Mouse (Mus musculus): ENCODE data around the gene Braf. TPM values are rescaled to one million over a fixed set of nuclear protein-coding genes. Genes with fewer than 3 reads are reported as not detected.

Gene Braf
- total RNA-seq, 4 experiments from 2014 or later, result 14.9 to 16.4 (median 15.7) TPM

DNA sequence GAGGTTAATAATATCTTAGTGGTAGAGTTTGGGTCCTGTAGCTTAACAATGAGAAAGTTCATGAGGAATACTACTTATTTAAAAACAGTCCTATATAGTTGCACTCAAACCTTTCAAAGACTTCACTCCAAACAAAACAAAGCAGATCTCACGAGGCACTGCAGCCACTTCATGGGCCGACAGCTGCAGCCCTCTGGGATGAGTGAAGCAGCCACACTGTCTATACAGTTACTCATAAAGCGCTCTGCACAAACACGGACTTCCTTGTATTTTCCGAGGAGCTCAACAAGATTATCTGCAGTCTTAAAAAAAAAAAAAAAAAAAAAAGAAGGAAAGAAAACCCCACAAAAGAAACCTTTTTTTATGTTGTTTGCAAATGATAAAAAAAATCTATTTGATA is 117.9 kb downstream of the Braf start:
- DNase-seq (ENCODE audit: low spot score), result no peak

DNA sequence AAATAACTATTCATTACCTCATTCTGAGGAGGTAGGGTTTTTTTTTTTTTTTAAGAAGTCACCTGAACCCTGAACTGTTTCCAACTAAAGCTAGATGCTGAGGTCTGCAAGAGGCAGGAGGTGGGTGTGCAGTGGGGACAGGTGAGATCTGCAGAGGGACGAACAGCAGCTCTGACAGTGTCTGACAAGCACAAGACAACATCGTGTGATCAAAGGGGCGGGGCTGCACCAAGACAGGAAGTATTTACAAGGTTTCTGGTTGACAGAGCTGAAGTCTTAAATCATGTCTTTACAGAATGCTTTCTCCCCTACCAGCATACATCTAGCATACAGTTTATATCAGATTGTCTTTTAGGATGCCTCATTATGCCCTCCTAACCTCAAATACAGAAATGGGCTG is 118.4 kb downstream of the Braf start:
- no peak for DNase-seq (ENCODE audit: low spot score)

DNA sequence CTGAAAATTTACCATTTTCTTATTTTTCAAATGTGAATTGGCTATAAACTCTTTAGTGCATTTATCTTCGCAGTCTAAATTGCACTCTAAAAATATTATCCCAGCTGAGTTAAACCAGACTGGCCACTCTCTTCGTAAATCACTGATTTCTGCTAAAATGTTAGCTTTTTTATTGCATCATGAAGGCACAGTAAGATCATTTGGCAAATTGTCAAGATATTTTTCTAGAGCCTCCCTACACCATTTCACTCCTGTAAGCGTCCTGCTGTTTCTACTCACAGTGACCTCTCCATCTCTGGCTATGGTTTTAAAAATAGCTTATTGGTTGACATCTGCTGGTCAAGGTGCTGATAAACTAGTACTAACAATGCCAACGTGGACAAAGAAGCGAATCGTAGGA is 119.2 kb downstream of the Braf start:
- no peak for DNase-seq (ENCODE audit: low spot score)

DNA sequence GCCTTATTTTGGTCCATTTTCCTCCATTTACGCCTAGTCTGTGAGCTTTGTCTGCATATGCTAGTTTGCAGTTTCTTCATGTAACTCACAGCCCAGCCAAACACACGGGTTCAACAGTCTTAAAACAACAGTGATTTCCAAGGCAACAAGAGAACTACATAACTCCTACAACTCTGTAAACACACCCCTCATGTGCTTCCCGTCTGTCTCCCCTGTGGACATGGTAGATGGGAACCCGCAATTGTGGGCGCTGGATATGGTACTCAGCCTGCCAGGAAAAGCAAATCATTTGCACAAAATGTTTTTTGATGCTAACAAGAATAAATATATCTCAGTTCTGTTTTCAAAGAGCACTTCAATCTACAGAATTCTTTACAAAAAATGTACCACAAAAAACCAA is 120.7 kb downstream of the Braf start:
- DNase-seq (ENCODE audit: low spot score), result no peak

DNA sequence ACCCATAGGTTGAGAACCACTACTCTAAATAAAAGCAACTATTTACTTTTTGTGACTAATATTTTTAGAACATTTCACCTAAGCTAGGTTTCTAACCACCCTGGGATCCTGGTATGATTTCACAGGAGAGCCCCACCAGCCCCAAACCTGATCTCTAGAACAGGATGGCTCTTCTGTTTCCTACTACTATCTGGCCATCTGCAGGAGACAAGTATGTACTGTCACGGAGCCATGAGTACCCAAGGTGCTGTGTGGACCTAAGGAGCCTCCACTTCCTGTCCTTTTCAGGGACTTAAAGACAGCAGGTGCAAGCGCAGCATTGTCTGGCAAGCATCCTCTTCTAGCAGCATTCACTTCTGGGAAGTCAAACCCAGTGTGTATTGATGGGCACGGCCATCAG is 123.4 kb downstream of the Braf start:
- no peak for DNase-seq (ENCODE audit: low spot score)

DNA sequence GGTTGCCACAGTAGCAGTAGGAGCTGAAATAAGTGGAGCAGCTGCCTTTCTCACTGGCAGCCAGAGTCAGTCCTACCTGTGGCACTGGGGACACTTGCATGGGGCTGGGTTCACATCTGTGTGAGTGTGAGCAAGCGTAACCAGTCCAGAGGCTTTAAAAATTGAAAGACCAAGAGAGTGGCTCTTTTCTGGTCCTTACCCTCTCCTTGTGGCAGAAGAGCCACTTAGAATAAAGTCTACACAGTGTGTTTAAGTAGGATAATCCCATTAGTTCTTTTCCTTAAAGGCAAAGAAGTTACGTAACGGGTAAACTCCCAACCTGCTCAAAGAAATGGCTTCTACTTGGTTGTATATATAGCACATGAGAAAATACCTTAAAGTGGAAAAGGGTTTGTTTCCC is 124.4 kb downstream of the Braf start:
- DNase-seq (ENCODE audit: low spot score), result no peak

DNA sequence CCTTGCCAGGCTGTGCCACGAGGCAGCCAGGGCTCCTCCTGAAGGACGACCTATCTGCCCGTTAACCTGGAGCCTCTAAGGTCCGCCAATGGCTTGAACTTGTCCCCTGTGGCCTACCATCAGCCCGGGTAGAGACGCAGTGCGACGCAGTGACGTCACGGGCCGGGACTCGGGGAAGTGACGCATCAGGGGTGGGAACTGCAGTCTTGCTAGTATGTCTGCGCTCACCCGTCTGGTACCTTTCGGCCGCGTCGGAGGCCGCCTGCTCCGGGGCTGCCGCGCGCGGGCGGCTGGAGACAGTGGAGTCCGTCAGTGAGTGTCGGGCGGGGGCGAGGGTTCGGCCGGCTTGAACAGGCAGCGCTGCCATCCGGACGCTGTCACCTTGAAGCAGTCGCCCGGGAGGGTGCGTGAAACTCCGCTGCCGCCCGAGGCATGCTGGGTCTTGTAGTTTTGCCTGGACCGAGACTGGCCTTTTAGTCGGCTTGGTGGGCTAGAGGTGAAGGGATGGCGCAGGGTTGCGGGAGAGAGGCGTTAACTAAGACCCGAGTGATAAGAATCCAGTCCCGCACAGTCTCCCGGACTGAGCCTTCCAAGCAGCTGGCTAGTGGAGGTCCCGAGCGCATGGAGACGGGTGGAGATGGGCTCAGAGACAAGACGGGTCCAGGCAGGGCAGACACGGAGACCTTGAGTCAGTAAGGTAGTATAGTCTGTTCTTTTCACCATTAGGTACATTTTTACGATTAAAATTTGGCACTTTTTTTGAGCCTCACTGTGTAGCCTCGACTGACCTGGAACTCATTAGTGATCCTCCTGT is 132.7 kb downstream of the Braf start, which contains the start of gene Ndufb2:
TSS of gene Ndufb2 (plus strand) at position 174 of the 814 bp plus-strand sequence.
- DNase-seq (ENCODE audit: low spot score), result peak; percentile 96

DNA sequence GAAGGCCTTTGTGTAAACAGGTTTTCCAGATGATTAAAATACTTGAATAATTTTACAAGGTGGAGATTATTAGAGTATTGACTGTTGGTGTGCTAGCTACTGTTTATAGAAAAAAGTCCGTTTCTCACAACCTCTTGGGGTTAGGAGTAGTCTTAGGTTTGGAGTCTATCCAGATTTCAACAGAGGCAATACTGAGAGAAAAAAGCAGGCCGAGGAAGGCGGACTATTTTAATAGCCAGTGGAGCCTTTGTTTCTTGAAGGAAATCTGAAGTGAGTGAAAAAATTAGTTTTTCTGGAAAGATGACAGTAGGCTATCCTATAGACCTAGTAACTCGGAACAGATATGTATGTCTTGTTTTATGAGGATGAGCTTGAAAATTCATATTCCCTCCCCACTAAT is 133.8 kb downstream of the Braf start:
- DNase-seq (ENCODE audit: low spot score), result no peak

DNA sequence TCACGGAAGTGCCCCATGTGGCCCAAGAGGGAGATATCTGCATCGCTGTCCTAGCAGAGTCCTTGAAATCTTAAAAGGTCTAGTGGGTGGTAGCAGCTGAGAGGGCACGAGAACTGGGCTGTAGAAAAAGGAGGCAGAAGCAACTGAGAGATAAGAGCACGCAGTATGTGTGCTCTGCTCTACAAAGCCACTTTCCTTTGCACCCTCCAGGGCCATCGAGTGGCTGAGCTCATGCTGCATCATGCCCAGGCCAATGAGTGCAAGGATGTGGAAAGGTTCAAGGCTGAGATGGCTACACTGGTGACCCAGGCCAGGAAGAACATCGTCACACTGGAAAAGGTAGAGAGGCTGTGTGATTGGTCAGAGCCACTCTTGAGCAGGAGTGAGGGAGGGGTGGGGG is 139.7 kb downstream of the Braf start, which contains the start of gene Gm42420:
TSS of gene Gm42420 (plus strand) at position 237 of the 400 bp plus-strand sequence.
- no peak for DNase-seq (ENCODE audit: low spot score)

DNA sequence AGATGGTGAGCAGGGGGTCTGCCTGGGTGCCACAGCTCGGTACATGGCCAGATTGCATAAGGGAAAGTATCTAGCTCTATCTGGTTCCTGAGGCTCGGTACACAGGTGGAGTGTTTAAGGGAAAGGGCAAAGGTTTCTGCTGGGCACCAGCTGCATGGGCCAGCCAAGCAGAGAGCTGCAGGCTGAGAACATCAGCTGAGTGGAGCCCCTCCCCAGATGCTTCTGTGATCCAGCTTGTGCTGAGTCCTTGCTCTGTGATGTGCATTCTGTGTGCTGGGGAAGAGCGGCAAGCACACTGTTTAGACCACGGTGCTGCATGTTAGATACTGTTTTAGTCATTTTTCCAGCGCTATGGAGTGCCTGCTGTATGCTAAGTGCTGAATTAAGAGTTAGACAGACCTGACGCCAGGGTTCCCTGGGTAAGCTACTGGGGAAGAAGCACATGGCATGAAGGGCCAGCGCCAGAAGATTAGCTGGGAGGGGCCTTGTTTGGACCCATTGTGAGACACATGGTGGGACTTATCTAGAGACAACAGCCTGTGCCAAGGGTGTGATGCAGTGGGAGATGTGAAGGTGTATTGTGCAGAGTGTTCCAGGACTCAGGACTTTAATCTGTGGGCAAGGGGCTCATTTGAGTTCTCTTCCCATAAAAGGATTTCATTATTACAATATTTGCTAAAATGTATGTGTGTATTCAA is 144.0 kb downstream of the Braf start:
- no peak for DNase-seq (ENCODE audit: low spot score)

DNA sequence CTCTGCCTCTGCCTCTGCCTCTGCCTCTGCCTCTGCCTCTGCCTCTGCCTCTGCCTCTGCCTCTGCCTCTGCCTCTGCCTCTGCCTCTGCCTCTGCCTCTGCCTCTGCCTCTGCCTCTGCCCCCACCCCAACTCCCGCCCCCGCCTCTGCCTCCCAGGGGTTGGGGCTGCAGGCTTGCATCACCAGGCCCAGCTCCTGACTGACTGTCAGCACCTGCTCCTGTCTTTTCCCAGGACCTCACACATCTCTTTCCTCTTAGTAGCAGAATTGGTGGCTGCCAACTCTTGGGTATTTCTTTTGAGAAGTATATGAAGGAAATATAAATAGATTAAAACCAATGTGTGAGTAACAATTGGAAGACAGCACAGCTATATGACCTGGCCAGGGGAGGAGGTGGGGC is 144.7 kb downstream of the Braf start:
- DNase-seq (ENCODE audit: low spot score), result no peak

DNA sequence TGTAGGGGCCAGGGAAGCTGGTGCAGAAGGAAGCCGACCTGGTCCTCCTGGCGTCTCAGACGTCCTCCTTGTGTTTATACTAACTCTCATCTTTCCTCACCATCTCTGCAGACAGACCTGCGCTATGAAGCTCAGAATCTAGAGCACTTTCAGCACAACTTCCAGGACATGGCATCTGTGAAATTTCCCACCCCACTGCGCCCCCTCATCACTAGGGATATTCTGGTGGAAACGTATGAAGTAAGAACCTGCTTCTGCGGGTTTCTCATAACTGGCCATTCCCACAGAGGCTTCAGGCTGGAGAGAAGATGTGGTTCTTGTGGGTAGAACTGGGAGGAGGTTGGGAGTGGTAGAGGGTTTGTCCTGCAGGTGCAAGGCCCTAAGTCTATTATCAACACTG is 145.7 kb downstream of the Braf start:
- DNase-seq (ENCODE audit: low spot score), result no peak

DNA sequence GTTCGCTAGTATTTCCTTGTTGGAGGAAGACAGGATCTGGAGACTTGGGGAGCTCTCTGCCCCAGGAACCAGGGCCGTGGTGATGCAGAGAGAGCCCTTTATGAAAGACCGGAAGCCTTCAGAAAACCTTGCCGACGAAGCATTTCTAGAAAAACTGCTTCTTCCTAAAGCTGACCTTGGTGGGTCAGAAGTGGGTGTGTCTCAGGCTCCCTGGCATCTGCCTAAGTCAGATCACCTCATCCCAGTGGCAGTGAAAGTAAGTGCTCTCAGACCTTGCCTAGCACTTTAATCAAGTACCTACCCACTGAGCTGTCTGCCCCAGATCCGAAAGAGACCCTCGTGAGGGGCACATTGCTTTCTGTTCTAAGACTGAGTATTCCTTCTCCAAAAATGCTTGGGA is 150.3 kb downstream of the Braf start:
- no peak for DNase-seq (ENCODE audit: low spot score)

DNA sequence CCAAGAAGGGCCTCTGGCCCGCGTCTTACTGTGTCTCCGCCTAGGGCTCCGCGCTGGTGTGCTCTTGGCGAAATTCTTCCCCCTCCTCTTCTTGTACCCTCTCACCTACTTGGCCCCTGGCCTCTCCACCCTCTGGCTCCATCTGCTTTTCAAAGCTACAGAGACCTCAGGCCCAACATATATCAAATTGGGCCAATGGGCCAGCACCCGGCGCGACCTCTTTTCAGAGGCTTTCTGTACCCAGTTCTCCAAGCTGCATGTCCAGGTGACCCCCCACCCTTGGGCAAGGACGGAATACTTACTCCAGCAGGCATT is 150.8 kb downstream of the Braf start:
- no peak for DNase-seq (ENCODE audit: low spot score)

DNA sequence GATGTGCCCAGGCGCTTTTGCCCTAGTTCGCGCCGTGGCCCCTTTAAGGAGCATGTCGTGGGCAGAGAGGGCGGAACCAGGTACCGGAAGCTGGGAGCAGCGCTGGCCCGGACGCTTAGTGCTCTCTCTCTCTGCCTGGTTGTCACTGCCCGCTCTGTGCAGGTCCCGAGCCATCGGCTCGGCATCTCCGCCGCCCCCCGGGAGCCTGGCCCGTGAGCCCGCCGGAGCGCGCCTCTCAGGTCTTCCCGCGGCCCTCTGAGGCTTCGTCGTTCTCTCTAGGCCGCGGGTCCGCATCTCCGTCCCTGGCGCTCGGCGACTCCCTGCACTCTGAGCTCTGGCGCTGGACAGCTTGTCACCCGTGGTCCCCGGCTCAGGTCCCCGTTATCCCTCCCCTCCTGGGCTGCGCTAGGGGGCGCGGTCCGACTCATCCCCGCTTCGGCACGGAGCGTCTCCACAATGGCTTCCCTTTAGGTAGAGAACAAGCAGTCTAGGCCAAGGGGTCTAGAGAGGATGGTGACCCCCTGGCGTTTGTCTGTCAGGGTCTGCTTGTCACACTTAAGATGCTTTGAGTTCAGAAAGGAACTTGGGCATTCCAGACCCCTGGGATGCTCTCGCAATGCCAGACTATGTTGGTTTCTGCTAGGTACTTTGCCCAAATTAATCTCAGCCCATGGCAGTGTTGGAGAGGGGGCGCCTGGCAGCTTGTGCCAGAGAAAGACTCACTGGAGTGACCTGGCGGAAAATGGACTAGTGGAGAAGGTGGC is 151.3 kb downstream of the Braf start, which contains the start of gene Adck2:
TSS of gene Adck2 (plus strand) at position 83 of the 764 bp plus-strand sequence.
- peak; percentile 81 for DNase-seq (ENCODE audit: low spot score)

DNA sequence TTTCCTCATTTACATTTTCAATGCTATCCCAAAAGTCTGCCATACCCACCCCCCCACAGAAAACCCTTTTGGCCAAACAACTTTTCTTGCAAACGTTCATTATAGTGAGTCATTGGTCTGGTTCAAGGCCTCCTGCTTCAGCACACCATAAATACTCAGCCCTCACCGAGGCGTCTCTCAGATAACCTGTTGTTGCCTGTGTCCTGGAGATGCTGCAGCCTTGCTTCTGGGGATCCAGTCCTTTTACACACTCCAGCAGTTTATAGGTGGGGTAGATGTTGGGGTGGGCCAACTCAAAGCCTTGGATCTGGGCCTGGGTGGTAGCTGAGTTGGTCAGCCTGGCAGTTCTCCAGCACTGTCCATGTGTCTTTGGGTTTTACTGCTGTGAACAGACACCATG is 154.8 kb downstream of the Braf start:
- no peak for DNase-seq (ENCODE audit: low spot score)

DNA sequence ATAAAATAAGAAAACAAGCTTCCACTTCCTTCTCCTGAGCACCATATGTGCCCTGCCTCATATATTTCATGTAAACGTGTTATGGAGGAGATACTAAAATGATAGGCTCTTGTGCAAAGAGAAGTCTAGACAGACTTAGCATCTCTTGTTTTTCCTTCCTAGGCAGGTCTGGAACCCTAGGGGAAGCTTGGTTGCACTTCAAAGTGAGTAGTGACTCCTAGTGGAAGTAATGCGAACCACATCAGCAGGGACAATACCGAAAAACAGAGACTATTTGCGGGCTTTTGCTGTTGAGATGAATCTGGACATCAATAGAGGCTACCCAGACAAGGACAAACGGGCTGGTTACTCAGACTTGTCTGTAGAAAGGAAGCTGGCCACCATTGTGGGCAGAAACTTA is 157.7 kb downstream of the Braf start:
- no peak for DNase-seq (ENCODE audit: low spot score)

DNA sequence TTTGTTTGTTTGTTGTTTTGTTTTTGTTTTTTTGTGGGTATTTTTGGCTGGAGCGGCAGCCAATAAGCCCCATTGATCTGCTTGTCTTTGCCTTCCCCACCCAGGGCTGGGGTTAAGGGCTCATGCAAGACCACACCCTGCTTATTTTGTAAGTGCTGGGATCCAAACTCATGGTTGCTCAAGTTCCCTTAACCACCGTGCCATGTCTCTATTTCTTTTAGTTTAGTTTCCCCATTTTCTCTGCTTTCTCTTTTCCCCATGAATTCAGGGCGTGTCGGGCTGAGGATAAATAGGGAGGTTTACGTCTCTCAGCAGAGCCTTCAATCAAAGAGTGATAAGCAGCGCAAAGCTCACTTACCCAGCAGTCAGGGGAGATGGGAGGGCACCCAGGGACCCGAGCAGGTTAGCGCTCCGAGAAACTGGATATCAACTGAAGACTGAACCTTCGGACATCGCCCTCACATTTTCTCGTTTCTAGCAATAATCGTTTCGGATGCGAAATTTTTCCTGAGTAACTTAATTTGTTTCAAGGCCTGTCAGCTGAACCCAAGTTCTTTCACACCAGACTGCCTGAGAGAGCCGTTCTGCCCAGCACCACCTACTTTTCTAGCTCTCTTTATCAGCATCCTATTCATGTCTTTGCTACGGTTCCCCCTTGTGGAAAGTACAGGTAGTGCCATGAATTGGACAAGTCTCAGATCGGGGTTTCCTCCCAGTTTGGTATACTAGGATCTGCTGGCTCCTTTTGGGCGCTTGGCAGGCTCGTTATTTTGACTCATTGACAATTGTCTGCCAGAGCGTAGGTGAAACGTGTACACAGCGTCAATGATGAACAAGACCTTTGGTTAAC is 162.9 kb downstream of the Braf start:
- DNase-seq (ENCODE audit: low spot score), result peak; percentile 89

DNA sequence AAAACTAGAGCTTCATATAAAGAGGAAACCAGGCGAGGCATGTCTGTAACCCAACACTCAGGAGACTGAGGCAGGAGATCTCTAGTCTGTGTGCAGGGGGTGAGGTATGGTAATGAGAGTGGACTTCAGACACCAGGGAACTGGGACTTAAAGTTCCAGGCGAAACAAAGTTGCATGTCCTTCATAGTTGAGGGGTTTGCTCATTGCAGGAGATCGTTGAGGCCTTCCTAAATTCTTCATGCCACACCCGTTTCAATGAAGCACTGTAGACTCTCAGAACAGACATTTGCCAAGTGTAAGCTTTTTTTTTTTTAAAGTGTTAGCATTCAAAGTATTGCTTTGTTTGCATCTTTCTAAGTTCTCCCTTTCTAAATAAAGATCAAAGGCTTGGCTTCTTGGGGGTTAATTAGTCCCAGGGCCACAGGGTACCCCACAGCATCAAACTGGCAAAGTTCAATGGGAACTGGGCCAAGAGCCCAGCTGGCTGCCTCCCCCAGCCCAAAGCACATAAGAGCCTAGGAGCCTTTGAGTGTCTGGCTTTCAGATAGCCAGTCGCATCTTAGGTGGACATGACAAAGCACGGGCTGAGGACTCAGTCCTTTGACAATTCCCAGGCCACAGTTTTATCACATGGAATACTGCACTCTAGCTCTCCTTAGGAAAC is 165.9 kb downstream of the Braf start:
- DNase-seq (ENCODE audit: low spot score), result no peak

DNA sequence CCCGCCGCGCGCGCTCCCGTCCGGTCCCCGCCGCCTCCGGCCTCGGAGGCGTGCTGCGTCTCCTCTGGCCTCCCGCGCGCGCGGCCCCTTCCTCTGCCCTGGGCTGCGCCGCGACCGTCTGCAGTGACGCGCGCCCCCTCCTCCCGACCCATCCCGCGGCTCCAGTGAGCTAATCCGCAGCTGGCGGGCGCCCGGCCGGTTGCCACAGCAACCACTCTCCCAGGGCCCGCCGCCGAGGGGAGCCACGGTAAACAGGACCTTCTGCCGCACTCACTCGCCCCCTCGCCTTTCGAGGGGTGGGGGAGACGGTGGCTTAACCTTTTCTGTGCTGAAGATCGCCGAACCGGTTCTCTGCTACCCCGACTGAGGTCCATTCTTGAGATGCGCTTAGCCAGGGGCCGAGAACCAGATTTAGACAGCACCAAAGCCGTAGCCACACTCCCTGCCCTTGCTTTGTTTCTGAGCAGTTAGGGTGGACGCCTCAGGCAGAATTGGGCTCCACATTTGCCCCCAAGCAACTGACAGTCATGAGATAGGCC is 167.5 kb downstream of the Braf start, which contains the start of gene Dennd2a:
TSS of gene Dennd2a (minus strand) at position 145 of the 539 bp plus-strand sequence.
- DNase-seq (ENCODE audit: low spot score), result peak; percentile 64

Data from heart, adult 8-10 months (tissue).